Mouse (Mus musculus) cerebellum, adult 2 months (tissue): ENCODE data around the gene Gpr25.

Experiments
- CTCF ChIP-seq: fragments of 200-500 bp; IDR thresholded peaks from 2 replicates; pipeline ENCODE4 v1.5.1; 2011; ENCODE audit warnings: low read depth, mild to moderate bottlenecking, control low read depth, low read length, moderate library complexity, borderline replicate concordance; ENCODE audit not compliant: insufficient read depth
- POLR2A ChIP-seq: fragments of 200-500 bp; IDR thresholded peaks from 2 replicates; pipeline ENCODE4 v1.6.1; 2011; ENCODE audit warnings: low read length, control low read depth, borderline replicate concordance; ENCODE audit not compliant: insufficient read depth

GRCm38 (mm10) chr1:136249662-136250061 is 11.0 kb downstream of the Gpr25 start:
- TF ChIP-seq CTCF (no peak), POLR2A (no peak)
